Mouse (Mus musculus) lung, embryonic 15.5 days (tissue): ENCODE data around the gene Ttc30a1. TPM values are rescaled to one million over a fixed set of nuclear protein-coding genes. Genes with fewer than 3 reads are reported as not detected.
A peak's percentile ranks its signal among the peaks of the same experiment; 100 is the strongest.

ENCODE experiments used
- ATAC-seq: fragments of 200-750 bp; cut with Nextera tagmentation; 2 replicates; pipeline ENCODE4 v1.8.0; 2017; ENCODE audit warnings: moderate number of reproducible peaks, borderline replicate concordance; ENCODE audit not compliant: low FRiP score, low TSS enrichment; ENCODE audit errors: extremely low read depth
- H3K27ac ChIP-seq: fragments of 300-500 bp; sonication (generic); 2 replicates; pipeline ENCODE4 v1.5.1; 2015; ENCODE audit warnings: moderate library complexity, mild to moderate bottlenecking, inconsistent platforms
- H3K27me3 ChIP-seq: fragments of 300-500 bp; sonication (generic); 2 replicates; pipeline ENCODE4 v1.6.1; 2015; ENCODE audit warnings: inconsistent platforms
- H3K36me3 ChIP-seq: fragments of 300-500 bp; sonication (generic); 2 replicates; pipeline ENCODE4 v1.6.1; 2015; ENCODE audit warnings: inconsistent platforms
- H3K4me1 ChIP-seq: fragments of 300-500 bp; sonication (generic); 2 replicates; pipeline ENCODE4 v1.6.1; 2015; ENCODE audit warnings: inconsistent platforms
- H3K4me2 ChIP-seq: fragments of 300-500 bp; sonication (generic); 2 replicates; pipeline ENCODE4 v1.6.1; 2015; ENCODE audit warnings: inconsistent platforms, mild to moderate bottlenecking, moderate library complexity
- H3K4me3 ChIP-seq: fragments of 300-500 bp; sonication (generic); 2 replicates; pipeline ENCODE4 v1.5.1; 2015; ENCODE audit warnings: mild to moderate bottlenecking, inconsistent platforms
- H3K9ac ChIP-seq: fragments of 300-500 bp; sonication (generic); 2 replicates; pipeline ENCODE4 v1.6.1; 2015; ENCODE audit warnings: inconsistent platforms
- H3K9me3 ChIP-seq: fragments of 300-500 bp; sonication (generic); 2 replicates; pipeline ENCODE4 v1.6.1; 2016; ENCODE audit warnings: inconsistent platforms
- WGBS: fragments of 180-500 bp; shearing (Covaris S2); methylation state at CpG from one replicate; pipeline ENCODE4 v1.1.7; 2015; 5-methylcytosine and 5-hydroxymethylcytosine counted together
- polyA plus RNA-seq: library from polyadenylated mRNA; unstranded; fragments of >200 nt; fragmentation: Nextera tagmentation; extraction: Ambion mirVana; gene quantifications from 2 replicates; pipeline ENCODE4 v1.2.1, GENCODE M21; 2015

The Ttc30a1 gene
- polyA plus RNA-seq, 1 experiment from 2014 or later: 9.4 TPM

DNA sequence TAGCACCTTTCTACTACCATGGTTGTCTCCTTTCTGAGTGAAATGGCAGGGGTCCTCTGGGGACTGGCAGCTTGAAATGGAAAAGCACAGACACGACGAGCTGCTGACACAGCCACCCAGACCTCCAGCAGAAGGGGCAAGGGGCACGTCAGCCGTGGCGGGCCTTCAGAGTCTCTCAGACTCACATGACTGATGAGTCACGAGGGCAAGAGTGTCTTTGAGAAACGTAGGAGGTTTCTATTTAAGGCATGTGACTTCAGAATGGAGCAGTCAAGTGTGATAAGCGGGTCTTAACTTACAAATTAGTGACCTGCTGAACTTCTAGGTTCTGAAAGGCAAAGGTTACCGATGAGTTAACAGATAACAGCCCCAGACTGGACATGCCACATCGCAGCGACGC is 16.0 kb upstream of the Ttc30a1 start:
- Histone ChIP-seq H3K4me1 (peaks cover 24% of the 10 kb centered on the region), H3K4me3 (no peak overlapping the region), H3K9me3 (no peaks in the 10 kb centered on the region), H3K9ac (no peak overlapping the region), H3K27ac (no peak overlapping the region), H3K4me2 (no peak overlapping the region), H3K27me3 (no peaks in the 10 kb centered on the region; the same call in 1 of the 2 replicates), H3K36me3 (no peaks in the 10 kb centered on the region)
- 29% methylated on average over 12 of the region's 12 CpGs for WGBS
- ATAC-seq: no peak

- no peak for ATAC-seq
- WGBS: 91% methylated on average over 11 of the region's 11 CpGs
- no peak overlapping the region for H3K27ac ChIP-seq
- no peak overlapping the region for H3K9ac ChIP-seq
- no peaks in the 10 kb centered on the region for H3K9me3 ChIP-seq
- no peaks in the 10 kb centered on the region for H3K36me3 ChIP-seq
- peaks cover 39% of the 10 kb centered on the region for H3K4me1 ChIP-seq
- no peaks in the 10 kb centered on the region; the same call in 1 of the 2 replicates for H3K27me3 ChIP-seq
- no peak overlapping the region for H3K4me3 ChIP-seq
- H3K4me2 ChIP-seq: no peak overlapping the region
Measured at GRCm38 (mm10) chr2:75994841-75995240, 13.1 kb upstream of the Ttc30a1 start.

GRCm38 (mm10) chr2:75991581-75992205 is 9.9 kb upstream of the Ttc30a1 start:
- peaks cover 45% of the 10 kb centered on the region for H3K4me1 ChIP-seq
- no peak overlapping the region for H3K4me2 ChIP-seq
- no peaks in the 10 kb centered on the region; the same call in 1 of the 2 replicates for H3K27me3 ChIP-seq
- peak overlapping the region; percentile 30; the same call in 1 of the 2 replicates for H3K27ac ChIP-seq
- H3K4me3 ChIP-seq: no peak overlapping the region
- H3K9ac ChIP-seq: no peak overlapping the region
- H3K9me3 ChIP-seq: no peaks in the 10 kb centered on the region
- 13% methylated on average over 6 of the region's 6 CpGs for WGBS
- ATAC-seq: peak; percentile 64
- H3K36me3 ChIP-seq: no peaks in the 10 kb centered on the region

- no peaks in the 10 kb centered on the region for H3K9me3 ChIP-seq
- no peak overlapping the region for H3K9ac ChIP-seq
- peak overlapping the region; percentile 30; the same call in 1 of the 2 replicates for H3K27ac ChIP-seq
- no peaks in the 10 kb centered on the region for H3K36me3 ChIP-seq
- ATAC-seq: no peak
- peaks cover 45% of the 10 kb centered on the region for H3K4me1 ChIP-seq
- no peak overlapping the region for H3K4me2 ChIP-seq
- H3K4me3 ChIP-seq: no peak overlapping the region
- no peaks in the 10 kb centered on the region for H3K27me3 ChIP-seq
- 50% methylated on average over 13 of the region's 13 CpGs for WGBS
Measured at GRCm38 (mm10) chr2:75990885-75991539, 9.2 kb upstream of the Ttc30a1 start.

DNA sequence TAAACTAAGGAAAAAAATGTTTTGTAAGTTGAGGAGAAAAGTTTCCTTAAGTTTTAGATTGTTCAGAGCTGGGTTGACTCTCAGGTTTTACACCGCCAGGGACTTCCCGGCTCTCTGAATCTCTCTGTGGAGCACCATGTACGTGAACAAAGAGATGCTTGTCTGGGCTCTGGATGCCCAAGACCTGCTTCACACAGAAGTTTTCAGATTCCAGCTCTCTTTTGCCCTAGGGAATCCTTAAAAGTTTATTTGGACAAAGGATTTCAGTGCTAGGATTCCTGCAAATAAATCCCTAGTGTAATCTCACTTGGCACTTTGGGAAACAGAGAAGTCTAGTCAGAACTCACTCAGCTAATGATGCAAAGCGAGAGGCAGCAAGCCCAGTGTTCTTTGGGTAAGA is 7.9 kb upstream of the Ttc30a1 start:
- H3K4me1 ChIP-seq: peaks cover 45% of the 10 kb centered on the region
- no peak for ATAC-seq
- WGBS: 54% methylated on average over 4 of the region's 4 CpGs
- H3K9me3 ChIP-seq: no peaks in the 10 kb centered on the region
- H3K9ac ChIP-seq: no peak overlapping the region
- H3K36me3 ChIP-seq: no peaks in the 10 kb centered on the region
- H3K27ac ChIP-seq: no peak overlapping the region
- no peak overlapping the region for H3K4me3 ChIP-seq
- H3K4me2 ChIP-seq: no peak overlapping the region
- no peaks in the 10 kb centered on the region for H3K27me3 ChIP-seq

- Histone ChIP-seq H3K9ac (no peak overlapping the region), H3K27ac (no peak overlapping the region), H3K27me3 (no peaks in the 10 kb centered on the region), H3K4me1 (peaks cover 45% of the 10 kb centered on the region), H3K4me3 (no peak overlapping the region), H3K9me3 (no peaks in the 10 kb centered on the region), H3K4me2 (no peak overlapping the region), H3K36me3 (no peaks in the 10 kb centered on the region)
- WGBS: 32% methylated on average over 7 of the region's 7 CpGs
- ATAC-seq: no peak
Measured at GRCm38 (mm10) chr2:75988779-75989363, 7.1 kb upstream of the Ttc30a1 start.

GRCm38 (mm10) chr2:75988378-75988777 is 6.6 kb upstream of the Ttc30a1 start:
- ATAC-seq: no peak
- Histone ChIP-seq H3K4me2 (no peak overlapping the region), H3K4me1 (peaks cover 45% of the 10 kb centered on the region), H3K9me3 (no peaks in the 10 kb centered on the region), H3K36me3 (no peaks in the 10 kb centered on the region), H3K27ac (no peak overlapping the region), H3K4me3 (no peak overlapping the region), H3K9ac (no peak overlapping the region), H3K27me3 (no peaks in the 10 kb centered on the region)
- 20% methylated on average over 4 of the region's 4 CpGs for WGBS

DNA sequence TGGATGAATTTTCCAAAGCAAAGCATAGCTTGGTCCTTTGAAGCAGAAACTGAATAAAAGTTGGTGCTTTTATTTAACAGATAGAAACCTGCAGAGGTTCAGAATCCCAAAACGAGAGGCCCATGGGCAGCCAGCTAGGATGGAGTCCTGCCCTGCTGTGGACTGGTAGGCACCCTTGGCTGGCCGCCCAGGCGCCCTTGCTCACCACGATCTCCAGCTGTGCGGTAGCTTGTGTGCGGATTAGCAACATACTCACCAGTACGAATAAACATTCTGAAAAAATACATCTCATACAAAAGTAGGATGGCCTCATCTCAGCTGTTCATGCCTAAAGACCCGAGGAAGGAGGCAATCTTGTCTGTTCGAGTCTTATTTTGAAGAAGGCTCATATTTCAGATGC is 6.0 kb upstream of the Ttc30a1 start:
- no peak overlapping the region for H3K27ac ChIP-seq
- ATAC-seq: no peak
- no peak overlapping the region for H3K4me3 ChIP-seq
- H3K4me2 ChIP-seq: no peak overlapping the region
- H3K4me1 ChIP-seq: peaks cover 45% of the 10 kb centered on the region
- H3K36me3 ChIP-seq: no peaks in the 10 kb centered on the region
- H3K9ac ChIP-seq: no peak overlapping the region
- 55% methylated on average over 9 of the region's 9 CpGs for WGBS
- H3K9me3 ChIP-seq: no peaks in the 10 kb centered on the region
- no peaks in the 10 kb centered on the region for H3K27me3 ChIP-seq

- ATAC-seq: peak; percentile 67
- H3K27me3 ChIP-seq: no peaks in the 10 kb centered on the region
- no peak overlapping the region for H3K4me2 ChIP-seq
- H3K4me3 ChIP-seq: no peak overlapping the region
- 1% methylated on average over 2 of the region's 2 CpGs for WGBS
- H3K9ac ChIP-seq: no peak overlapping the region
- H3K9me3 ChIP-seq: no peaks in the 10 kb centered on the region
- no peaks in the 10 kb centered on the region for H3K36me3 ChIP-seq
- no peak overlapping the region for H3K27ac ChIP-seq
- peaks cover 23% of the 10 kb centered on the region for H3K4me1 ChIP-seq
Measured at GRCm38 (mm10) chr2:75985124-75985523, 3.4 kb upstream of the Ttc30a1 start.

GRCm38 (mm10) chr2:75983847-75984246 is 2.1 kb upstream of the Ttc30a1 start:
- 65% methylated on average over 3 of the region's 3 CpGs for WGBS
- peaks cover 15% of the 10 kb centered on the region for H3K4me1 ChIP-seq

GRCm38 (mm10) chr2:75983091-75983490 is 1.3 kb upstream of the Ttc30a1 start:
- Histone ChIP-seq H3K9ac (no peak overlapping the region), H3K4me3 (no peak overlapping the region), H3K9me3 (no peaks in the 10 kb centered on the region), H3K36me3 (no peaks in the 10 kb centered on the region), H3K27me3 (no peaks in the 10 kb centered on the region), H3K27ac (no peak overlapping the region), H3K4me2 (no peak overlapping the region), H3K4me1 (peaks cover 8% of the 10 kb centered on the region)
- WGBS: 96% methylated on average over 3 of the region's 3 CpGs
- ATAC-seq: no peak

More at GRCm38 (mm10) chr2:75983847-75984246, 2.1 kb upstream of the Ttc30a1 start:
- Histone ChIP-seq H3K4me3 (no peak overlapping the region), H3K9ac (no peak overlapping the region), H3K4me2 (no peak overlapping the region), H3K27me3 (no peaks in the 10 kb centered on the region), H3K27ac (no peak overlapping the region), H3K9me3 (no peaks in the 10 kb centered on the region), H3K36me3 (no peaks in the 10 kb centered on the region)
- ATAC-seq: no peak

GRCm38 (mm10) chr2:75982626-75983025 is 859 bp upstream of the Ttc30a1 start:
- H3K4me3 ChIP-seq: no peak overlapping the region
- H3K4me1 ChIP-seq: peaks cover 3% of the 10 kb centered on the region; the same call in 1 of the 2 replicates
- H3K9me3 ChIP-seq: no peaks in the 10 kb centered on the region
- no peak for ATAC-seq
- WGBS: 90% methylated on average over 4 of the region's 4 CpGs
- no peak overlapping the region for H3K9ac ChIP-seq
- H3K4me2 ChIP-seq: no peak overlapping the region
- no peaks in the 10 kb centered on the region for H3K27me3 ChIP-seq
- H3K36me3 ChIP-seq: no peaks in the 10 kb centered on the region
- H3K27ac ChIP-seq: no peak overlapping the region
